Mouse (Mus musculus) granulocyte monocyte progenitor cell, adult 5-6 weeks (primary cell): ENCODE measurements around the gene Ube2d3. TPM values are rescaled to one million over a fixed set of nuclear protein-coding genes. Genes with fewer than 3 reads are reported as not detected.
"Not testable (repeated sequence)": the region's sequence is repeated elsewhere in the genome, so short reads cannot be mapped to it uniquely, and the experiment has no call there.

Experiments used
- ATAC-seq: replicated peaks from 2 replicates; pipeline ENCODE4 v1.8.0; 2016; ENCODE audit warnings: mild to moderate bottlenecking, moderate TSS enrichment, inconsistent platforms; ENCODE audit not compliant: poor library complexity, severe bottlenecking
- total RNA-seq, 2 experiments: library from RNA; stranded (forward) in 1 of 2; stranded (reverse) in 1 of 2; fragments of 200-712, 200-1000 nt in 1 of 2; fragments of >200 nt in 1 of 2; fragmentation: Nextera tagmentation in 1 of 2; gene quantifications; 2 replicates each; pipeline ENCODE4 v1.2.3; 2014 to 2017

Ube2d3 gene
- total RNA-seq, 2 experiments from 2014 or later: 413 to 457 TPM

GRCm38 (mm10) chr3:135436901-135437616 lies 890 bp upstream of the Ube2d3 start:
- no peak for ATAC-seq

GRCm38 (mm10) chr3:135438531-135438912 lies 573 bp downstream of the Ube2d3 start:
- peak; percentile 42 for ATAC-seq

GRCm38 (mm10) chr3:135438913-135439531 lies 1.1 kb downstream of the Ube2d3 start:
- peak; percentile 50 for ATAC-seq

GRCm38 (mm10) chr3:135439651-135440050 lies 1.7 kb downstream of the Ube2d3 start:
- no peak for ATAC-seq

- peak; percentile 38 for ATAC-seq
These were observed 2.3 kb downstream of the Ube2d3 start for GRCm38 (mm10) chr3:135440221-135440620.

- ATAC-seq: no peak
These were observed 2.7 kb downstream of the Ube2d3 start for GRCm38 (mm10) chr3:135440621-135441020.

GRCm38 (mm10) chr3:135444930-135445329 lies 7.0 kb downstream of the Ube2d3 start:
- ATAC-seq: no peak

GRCm38 (mm10) chr3:135458981-135459380 lies 21.0 kb downstream of the Ube2d3 start:
- no peak for ATAC-seq

- ATAC-seq: no peak
These were observed 30.5 kb downstream of the Ube2d3 start for GRCm38 (mm10) chr3:135468402-135468801.

GRCm38 (mm10) chr3:135469146-135469545 lies 31.2 kb downstream of the Ube2d3 start:
- no peak for ATAC-seq

GRCm38 (mm10) chr3:135469974-135470373 lies 32.0 kb downstream of the Ube2d3 start:
- peak; percentile 51 for ATAC-seq

GRCm38 (mm10) chr3:135470823-135471222 lies 32.9 kb downstream of the Ube2d3 start:
- 0 out of 2 replicates have a peak, but pooled peaks have one; percentile 24 for ATAC-seq

GRCm38 (mm10) chr3:135475025-135475424 lies 37.1 kb downstream of the Ube2d3 start:
- ATAC-seq: no peak

- no peak for ATAC-seq
These were observed 38.3 kb downstream of the Ube2d3 start for GRCm38 (mm10) chr3:135476286-135476685.

- ATAC-seq: peak; percentile 90
These were observed 39.0 kb downstream of the Ube2d3 start for GRCm38 (mm10) chr3:135476977-135477376.

- not testable (repeated sequence) for ATAC-seq
These were observed 41.1 kb downstream of the Ube2d3 start for GRCm38 (mm10) chr3:135479090-135479489.

GRCm38 (mm10) chr3:135480767-135481166 lies 42.8 kb downstream of the Ube2d3 start:
- no peak for ATAC-seq

GRCm38 (mm10) chr3:135481608-135482007 lies 43.7 kb downstream of the Ube2d3 start:
- no peak for ATAC-seq

- ATAC-seq: not testable (repeated sequence)
These were observed 46.7 kb downstream of the Ube2d3 start for GRCm38 (mm10) chr3:135484650-135485049.

GRCm38 (mm10) chr3:135485128-135485899 lies 47.4 kb downstream of the Ube2d3 start, which contains the start of gene Manba:
TSS of gene Manba (plus strand) at chr3:135485611.
- ATAC-seq: peak; percentile 94

GRCm38 (mm10) chr3:135485900-135486241 lies 47.9 kb downstream of the Ube2d3 start:
- ATAC-seq: peak; percentile 70
